Mouse (Mus musculus): Measurements from ENCODE around the gene Gm3336. TPM values are rescaled to one million over a fixed set of nuclear protein-coding genes. Genes with fewer than 3 reads are reported as not detected.

The Gm3336 gene
- polyA plus RNA-seq, 1 experiment from 2014 or later, result not detected

DNA sequence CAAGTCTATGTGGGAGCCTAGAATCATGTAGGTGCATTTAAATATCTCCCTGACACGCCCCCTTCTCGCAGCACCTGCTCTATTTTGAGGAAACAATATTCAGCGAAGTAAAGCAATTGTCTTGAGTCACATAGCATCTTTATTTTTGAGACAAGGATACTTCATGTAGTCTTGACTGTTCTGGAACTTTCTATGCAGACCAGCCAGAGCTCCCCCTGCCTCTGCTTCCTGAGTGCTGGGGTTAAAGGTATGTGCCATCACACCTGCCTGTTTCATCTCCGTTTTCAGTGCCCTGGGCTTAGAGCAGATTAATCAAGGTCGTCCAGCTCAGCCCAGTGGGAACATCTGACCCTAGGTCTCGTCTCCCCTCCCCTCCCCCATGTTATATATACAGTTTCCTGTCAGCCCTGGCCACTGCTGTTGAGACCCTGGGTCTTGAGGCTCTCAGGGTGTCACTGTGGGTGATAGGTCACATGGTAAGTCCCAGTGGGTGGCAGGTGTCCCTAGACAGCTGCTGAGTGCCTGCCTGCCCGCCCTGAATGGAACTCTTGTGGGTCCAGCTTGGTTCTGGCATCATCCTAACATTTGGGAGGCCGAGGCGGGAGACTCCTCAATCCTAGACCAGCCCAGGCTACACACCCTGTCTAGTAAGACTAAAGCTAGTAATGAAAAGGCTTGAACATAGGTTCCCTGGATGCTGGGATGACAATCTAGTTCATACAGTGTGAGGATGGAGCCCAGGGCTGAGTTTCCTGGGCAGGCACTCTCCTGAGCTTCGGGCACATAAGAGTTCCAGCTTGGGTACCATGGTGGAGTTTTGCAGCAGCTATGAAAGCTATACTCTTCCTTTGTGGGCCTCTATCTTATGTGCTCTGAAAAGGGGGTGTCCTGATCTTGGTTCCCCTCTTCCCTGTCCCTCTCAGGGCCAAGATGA lies 17.0 kb upstream of the Gm3336 start:
- H3K4me1 ChIP-seq, result peaks cover 41% of the 10 kb centered on the region
- H3K27me3 ChIP-seq, result no peaks in the 10 kb centered on the region
- 0 out of 2 replicates have a peak, but pooled peaks cover 5% of the 10 kb centered on the region for H3K36me3 ChIP-seq
- ATAC-seq (ENCODE audit: insufficient number of reproducible peaks, low FRiP score, low TSS enrichment, low read depth), result no peak
- H3K9ac ChIP-seq, result peak overlapping the region; percentile 3; the same call in 1 of the 2 replicates
- H3K9me3 ChIP-seq (replicated peaks), result no peaks in the 10 kb centered on the region
- peak overlapping the region; percentile 62 for H3K4me2 ChIP-seq (replicated peaks)
- WGBS, result 49% methylated on average over 10 of the region's 10 CpGs
- peak overlapping the region; percentile 94 for H3K4me3 ChIP-seq (replicated peaks)
- peak overlapping the region; percentile 99 for H3K27ac ChIP-seq (replicated peaks)

DNA sequence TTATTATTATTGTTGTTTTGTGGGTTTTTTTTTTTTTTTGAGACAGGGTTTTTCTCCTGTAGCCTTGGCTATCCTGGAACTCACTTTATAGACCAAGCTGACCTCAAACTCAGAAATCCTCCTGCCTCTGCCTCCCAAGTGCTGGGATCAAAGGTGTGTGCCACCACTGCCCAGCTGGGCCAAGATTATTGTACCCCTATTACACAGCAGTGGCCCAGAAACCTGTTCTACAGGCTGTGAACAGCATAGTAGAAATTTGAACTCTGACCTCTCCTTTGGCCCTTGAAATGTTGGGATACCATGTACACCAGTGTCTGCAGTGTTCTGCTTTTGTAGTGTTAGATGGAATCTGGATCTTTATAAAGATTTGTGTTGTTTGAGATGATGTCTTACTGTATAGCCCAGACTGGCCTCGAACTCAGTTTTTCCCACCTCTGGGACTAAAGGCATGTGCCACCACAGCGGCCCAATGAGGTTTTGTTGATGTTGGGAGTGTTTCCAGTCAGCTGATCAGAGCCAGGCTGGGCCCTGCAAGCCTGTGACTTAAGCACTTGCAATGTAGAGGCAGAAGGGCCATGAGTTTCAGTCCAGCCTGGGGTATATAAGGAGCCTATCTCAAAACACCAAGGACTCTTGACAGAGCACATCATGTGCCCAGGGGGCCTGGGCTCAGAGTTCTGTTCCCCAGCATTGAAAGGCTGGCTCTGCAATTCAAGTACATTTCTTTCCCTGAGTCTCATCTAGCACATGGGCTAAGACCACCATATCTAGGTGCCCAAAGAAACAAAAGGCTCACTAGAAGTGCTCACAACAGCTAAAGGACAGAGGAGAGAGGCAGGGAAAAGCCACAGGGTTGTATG lies 16.1 kb upstream of the Gm3336 start:
- Histone ChIP-seq H3K9ac (no peak overlapping the region), H3K4me1 (peaks cover 32% of the 10 kb centered on the region), H3K27ac (replicated peaks) (0 out of 2 replicates have a peak overlapping the region, but pooled peaks have one; percentile 8), H3K4me3 (replicated peaks) (peak overlapping the region; percentile 94; the same call in 1 of the 2 replicates), H3K27me3 (no peaks in the 10 kb centered on the region), H3K4me2 (replicated peaks) (no peak overlapping the region; the same call in 1 of the 2 replicates), H3K36me3 (0 out of 2 replicates have a peak, but pooled peaks cover 5% of the 10 kb centered on the region), H3K9me3 (replicated peaks) (no peaks in the 10 kb centered on the region)
- WGBS, result 80% methylated on average over 2 of the region's 2 CpGs
- ATAC-seq (ENCODE audit: insufficient number of reproducible peaks, low FRiP score, low TSS enrichment, low read depth), result no peak

GRCm38 (mm10) chr8:70702842-70703182 lies 15.5 kb upstream of the Gm3336 start:
- Histone ChIP-seq H3K4me3 (replicated peaks) (no peak overlapping the region), H3K36me3 (0 out of 2 replicates have a peak, but pooled peaks cover 5% of the 10 kb centered on the region), H3K4me1 (peaks cover 26% of the 10 kb centered on the region), H3K27ac (replicated peaks) (no peak overlapping the region), H3K9ac (no peak overlapping the region), H3K9me3 (replicated peaks) (no peaks in the 10 kb centered on the region), H3K4me2 (replicated peaks) (no peak overlapping the region), H3K27me3 (no peaks in the 10 kb centered on the region)
- 75% methylated on average over 3 of the region's 3 CpGs for WGBS
- no peak for ATAC-seq (ENCODE audit: insufficient number of reproducible peaks, low FRiP score, low TSS enrichment, low read depth)

DNA sequence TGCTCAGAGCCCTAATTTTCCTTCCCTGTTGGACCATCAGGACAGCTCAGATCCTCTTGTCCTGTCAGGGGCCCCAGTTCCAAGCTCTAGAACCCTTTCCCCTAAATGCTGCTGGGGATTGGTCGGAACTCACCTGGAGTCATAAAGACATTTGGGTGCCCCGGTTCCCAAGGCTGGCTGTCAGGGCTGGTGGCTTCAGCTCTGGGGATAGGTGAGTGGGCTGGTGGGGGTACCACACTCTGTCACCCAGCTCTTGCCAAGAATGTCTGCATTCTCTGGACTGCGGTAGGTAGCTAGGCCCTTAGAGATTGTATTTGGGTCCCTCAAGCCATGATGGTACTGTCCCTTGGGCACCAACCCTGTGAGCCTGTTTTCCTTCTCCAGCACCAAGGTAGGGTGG lies 15.1 kb upstream of the Gm3336 start, which contains the start of gene Iqcn:
TSS of gene Iqcn (plus strand) at position 171 of the 400 bp plus-strand sequence.
- H3K4me1 ChIP-seq, result peaks cover 21% of the 10 kb centered on the region
- H3K27me3 ChIP-seq, result no peaks in the 10 kb centered on the region
- no peak within 1 kb of the TSS; the same call in 1 of the 2 replicates for H3K4me2 ChIP-seq (replicated peaks)
- ATAC-seq (ENCODE audit: insufficient number of reproducible peaks, low FRiP score, low TSS enrichment, low read depth), result no peak
- H3K9ac ChIP-seq, result no peak within 1 kb of the TSS
- H3K36me3 ChIP-seq, result 0 out of 2 replicates have a peak, but pooled peaks cover 5% of the 10 kb centered on the region
- WGBS, result 81% methylated on average over 3 of the region's 3 CpGs
- 0 out of 2 replicates have a peak within 1 kb of the TSS, but pooled peaks have one; percentile 8 for H3K27ac ChIP-seq (replicated peaks)
- H3K4me3 ChIP-seq (replicated peaks), result no peak within 1 kb of the TSS
- no peaks in the 10 kb centered on the region for H3K9me3 ChIP-seq (replicated peaks)

- Histone ChIP-seq H3K27ac (replicated peaks) (no peak overlapping the region), H3K9ac (no peak overlapping the region), H3K4me2 (replicated peaks) (no peak overlapping the region), H3K4me1 (no peaks in the 10 kb centered on the region), H3K27me3 (no peaks in the 10 kb centered on the region), H3K4me3 (replicated peaks) (no peak overlapping the region), H3K9me3 (replicated peaks) (no peaks in the 10 kb centered on the region), H3K36me3 (no peaks in the 10 kb centered on the region)
- no peak for ATAC-seq (ENCODE audit: insufficient number of reproducible peaks, low FRiP score, low TSS enrichment, low read depth)
- WGBS, result 86% methylated on average over 14 of the region's 14 CpGs
Observed at GRCm38 (mm10) chr8:70708281-70708680, 10.1 kb upstream of the Gm3336 start.

DNA sequence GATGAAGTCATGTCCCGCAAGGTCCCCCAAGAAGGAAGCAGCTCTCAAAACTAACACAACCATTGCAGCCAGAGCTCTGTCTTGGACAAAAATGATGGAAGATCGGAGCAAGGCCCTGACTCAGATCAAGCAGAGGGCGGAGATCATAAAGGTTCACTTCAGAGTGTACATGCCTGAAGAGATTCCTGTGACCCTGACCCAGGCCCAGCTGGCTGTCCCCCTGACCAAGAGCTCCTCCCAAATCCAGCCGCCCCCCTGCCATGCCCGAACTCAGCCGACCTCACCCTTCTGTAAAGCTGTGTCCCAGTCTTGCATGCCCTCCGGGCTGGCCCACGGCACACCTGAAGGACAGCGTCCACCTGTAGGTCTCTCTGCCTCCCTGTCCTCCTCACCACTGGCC lies 8.5 kb upstream of the Gm3336 start:
- 84% methylated on average over 9 of the region's 9 CpGs for WGBS

GRCm38 (mm10) chr8:70710296-70710695 lies 8.0 kb upstream of the Gm3336 start:
- Histone ChIP-seq H3K36me3 (no peaks in the 10 kb centered on the region), H3K27ac (replicated peaks) (no peak overlapping the region), H3K9ac (no peak overlapping the region), H3K4me1 (no peaks in the 10 kb centered on the region), H3K9me3 (replicated peaks) (no peaks in the 10 kb centered on the region), H3K4me2 (replicated peaks) (no peak overlapping the region), H3K4me3 (replicated peaks) (no peak overlapping the region), H3K27me3 (no peaks in the 10 kb centered on the region)
- ATAC-seq (ENCODE audit: insufficient number of reproducible peaks, low FRiP score, low TSS enrichment, low read depth), result no peak
- 86% methylated on average over 1 of the region's 1 CpGs for WGBS

More for the DNA sequence above, 8.5 kb upstream of the Gm3336 start:
- no peaks in the 10 kb centered on the region for H3K27me3 ChIP-seq
- ATAC-seq (ENCODE audit: insufficient number of reproducible peaks, low FRiP score, low TSS enrichment, low read depth), result no peak
- H3K9ac ChIP-seq, result no peak overlapping the region
- H3K27ac ChIP-seq (replicated peaks), result no peak overlapping the region
- no peak overlapping the region for H3K4me3 ChIP-seq (replicated peaks)
- no peaks in the 10 kb centered on the region for H3K9me3 ChIP-seq (replicated peaks)
- no peaks in the 10 kb centered on the region for H3K4me1 ChIP-seq
- H3K36me3 ChIP-seq, result no peaks in the 10 kb centered on the region
- H3K4me2 ChIP-seq (replicated peaks), result no peak overlapping the region

DNA sequence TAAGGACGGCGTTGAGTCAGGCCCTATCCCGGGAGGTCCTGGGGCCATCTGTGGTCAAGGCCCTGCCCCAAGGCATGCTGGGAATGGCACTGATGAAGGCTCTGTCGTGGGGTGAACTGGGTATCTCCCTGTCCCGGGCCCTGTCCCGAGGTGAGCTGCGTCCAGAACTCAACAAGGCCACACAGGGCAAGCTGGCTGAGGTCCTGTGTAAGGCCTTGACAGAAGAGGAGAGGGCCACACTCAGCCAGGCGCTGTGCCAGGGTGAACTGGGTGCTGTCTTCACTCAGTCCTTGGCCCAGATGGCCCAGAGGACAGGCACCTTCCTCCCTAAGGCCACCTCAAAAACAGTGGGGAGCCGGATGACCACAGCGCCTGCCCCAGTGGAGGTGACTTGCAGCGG lies 7.3 kb upstream of the Gm3336 start:
- no peak overlapping the region for H3K27ac ChIP-seq (replicated peaks)
- WGBS, result 79% methylated on average over 11 of the region's 11 CpGs
- no peaks in the 10 kb centered on the region for H3K27me3 ChIP-seq
- ATAC-seq (ENCODE audit: insufficient number of reproducible peaks, low FRiP score, low TSS enrichment, low read depth), result no peak
- no peaks in the 10 kb centered on the region for H3K9me3 ChIP-seq (replicated peaks)
- no peaks in the 10 kb centered on the region for H3K36me3 ChIP-seq
- H3K9ac ChIP-seq, result no peak overlapping the region
- no peak overlapping the region for H3K4me2 ChIP-seq (replicated peaks)
- no peak overlapping the region for H3K4me3 ChIP-seq (replicated peaks)
- H3K4me1 ChIP-seq, result no peaks in the 10 kb centered on the region

DNA sequence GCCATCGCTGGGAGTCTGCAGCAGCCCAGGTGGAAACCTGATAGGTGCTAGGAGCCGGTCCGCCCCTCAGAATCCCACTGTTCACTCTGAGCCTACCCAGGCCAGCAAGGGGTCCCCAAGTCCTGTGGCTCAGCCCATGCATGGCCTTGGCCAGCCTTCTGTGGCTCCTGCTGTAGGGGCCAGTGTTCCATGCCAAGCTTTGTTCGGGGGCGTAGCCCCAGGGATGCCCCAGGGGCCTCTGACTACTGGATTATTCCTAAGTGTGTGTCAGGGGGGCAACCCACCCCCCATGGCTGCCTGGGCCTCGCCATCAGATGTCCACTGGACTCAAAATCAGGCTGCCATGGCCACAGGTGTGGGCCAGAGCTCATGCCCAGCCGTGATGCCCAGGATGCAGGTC lies 4.4 kb upstream of the Gm3336 start:
- Histone ChIP-seq H3K27me3 (no peaks in the 10 kb centered on the region), H3K4me1 (no peaks in the 10 kb centered on the region), H3K9ac (no peak overlapping the region), H3K36me3 (no peaks in the 10 kb centered on the region), H3K27ac (replicated peaks) (no peak overlapping the region), H3K9me3 (replicated peaks) (no peaks in the 10 kb centered on the region), H3K4me2 (replicated peaks) (no peak overlapping the region), H3K4me3 (replicated peaks) (no peak overlapping the region)
- ATAC-seq (ENCODE audit: insufficient number of reproducible peaks, low FRiP score, low TSS enrichment, low read depth), result no peak
- 77% methylated on average over 7 of the region's 7 CpGs for WGBS

- H3K27ac ChIP-seq (replicated peaks), result no peak overlapping the region
- no peaks in the 10 kb centered on the region for H3K27me3 ChIP-seq
- H3K4me3 ChIP-seq (replicated peaks), result no peak overlapping the region
- H3K4me2 ChIP-seq (replicated peaks), result no peak overlapping the region
- no peaks in the 10 kb centered on the region for H3K9me3 ChIP-seq (replicated peaks)
- H3K4me1 ChIP-seq, result no peaks in the 10 kb centered on the region
- ATAC-seq (ENCODE audit: insufficient number of reproducible peaks, low FRiP score, low TSS enrichment, low read depth), result no peak
- H3K9ac ChIP-seq, result no peak overlapping the region
- no peaks in the 10 kb centered on the region for H3K36me3 ChIP-seq
- 60% methylated on average over 2 of the region's 2 CpGs for WGBS
Observed at GRCm38 (mm10) chr8:70715086-70715485, 3.3 kb upstream of the Gm3336 start.
